Mouse (Mus musculus) embryonic facial prominence, embryonic 10.5 days (tissue): ENCODE data around the gene Thyn1. TPM values are rescaled to one million over a fixed set of nuclear protein-coding genes. Genes with fewer than 3 reads are reported as not detected.

Experiments
- polyA plus RNA-seq: library from polyadenylated mRNA; unstranded; fragments of >200 nt; fragmentation: Nextera tagmentation; extraction: Ambion mirVana; gene quantifications from 2 replicates; pipeline ENCODE4 v1.2.1, GENCODE M21; 2016

Thyn1 gene
- polyA plus RNA-seq, 1 experiment from 2014 or later, result 176 TPM

Other genes with a start within 250 kb of the Thyn1 start
- 4.5 and 4.6 TPM in 2 replicates for gene Glb1l2, start 193.2 kb upstream of the Thyn1 start, polyA plus RNA-seq
- gene Glb1l3, start 138.8 kb upstream of the Thyn1 start, polyA plus RNA-seq, result not detected in 2 replicates
- gene Gm1110, start 76.6 kb upstream of the Thyn1 start, polyA plus RNA-seq, result not detected in 2 replicates
- gene Acad8, start 144 bp upstream of the Thyn1 start, polyA plus RNA-seq, result 45.8 and 53.3 TPM in 2 replicates
- gene Vps26b, start 30.4 kb downstream of the Thyn1 start, polyA plus RNA-seq, result 36.2 and 37.4 TPM in 2 replicates
- gene Ncapd3, start 30.5 kb downstream of the Thyn1 start, polyA plus RNA-seq, result 38.1 and 42.2 TPM in 2 replicates
- gene Jam3, start 155.7 kb downstream of the Thyn1 start, polyA plus RNA-seq, result 100 and 111 TPM in 2 replicates